Mouse (Mus musculus): ENCODE results near the gene Taok3.

DNA sequence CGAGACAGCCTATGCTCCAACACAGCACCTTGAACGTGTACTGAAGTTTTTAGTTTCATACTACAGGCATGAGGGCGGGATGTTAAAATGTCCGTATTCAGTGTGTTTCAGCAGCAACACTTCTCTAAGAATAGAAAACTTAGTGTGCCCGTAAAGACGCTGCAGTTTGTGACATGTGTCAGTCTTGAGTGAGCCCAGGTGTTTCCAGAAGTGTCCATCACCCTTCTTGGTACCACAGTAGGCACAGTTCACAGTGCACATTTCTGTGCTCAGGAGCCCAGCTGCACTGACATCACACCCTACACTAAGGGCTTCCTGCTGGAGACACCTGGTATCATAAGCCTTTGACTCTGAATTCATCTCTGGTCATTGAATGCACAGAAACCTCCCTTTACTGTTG, 58.6 kb downstream of the Taok3 start:
- TF ChIP-seq CTCF (IDR thresholded peaks at IDR 0.05; ENCODE audit: insufficient read depth, low read depth, low read length), result no peak
- TF ChIP-seq POLR2A (IDR thresholded peaks at IDR 0.05; ENCODE audit: insufficient read depth, low read depth, low read length), result no peak

Measured in olfactory bulb, adult 2 months (tissue).